Mouse (Mus musculus): ENCODE measurements around the gene Fer.
A peak's percentile ranks its signal among the peaks of the same experiment; 100 is the strongest.
"Not testable (repeated sequence)": the region's sequence is repeated elsewhere in the genome, so short reads cannot be mapped to it uniquely, and the experiment has no call there.

Gene Fer

DNA sequence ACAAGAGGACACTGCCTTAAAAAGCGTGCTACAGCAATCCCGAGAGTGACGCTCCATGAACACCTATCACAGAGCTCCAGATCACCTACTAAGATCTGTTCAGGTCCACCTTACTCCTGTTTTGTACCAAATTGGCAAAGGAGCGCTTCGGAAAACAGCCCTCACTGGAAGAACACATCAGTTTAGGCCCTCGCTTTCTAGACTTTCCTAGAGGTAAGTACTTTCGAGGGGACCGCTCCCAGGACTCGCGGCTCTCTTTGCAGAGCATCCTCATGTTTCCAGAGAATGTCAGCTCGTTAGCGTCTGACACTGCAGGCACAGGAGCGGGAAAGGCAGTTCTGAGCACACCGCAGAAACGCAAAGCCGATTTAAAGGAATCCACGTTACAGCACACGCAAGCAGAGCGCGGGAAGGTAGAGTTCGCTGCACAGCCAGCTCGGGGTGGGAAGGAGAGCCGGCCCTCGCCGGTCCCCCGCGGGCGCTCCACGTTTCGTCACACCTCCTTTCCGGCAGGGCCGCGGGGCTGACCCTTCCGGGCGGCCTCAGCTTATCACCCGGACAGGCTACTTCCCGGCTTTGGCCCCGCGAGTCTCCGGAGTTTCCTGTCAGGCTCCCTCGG, at the start of gene Fer:
Fer (plus strand) TSS at position 51 of the 619 bp plus-strand sequence.
- no peak for DNase-seq (ENCODE audit: low spot score in 2 of 2)

- no peak for DNase-seq (ENCODE audit: low spot score in 2 of 2)
Observed at GRCm38 (mm10) chr17:63813552-63813951, 49.3 kb upstream of the Fer start.

DNA sequence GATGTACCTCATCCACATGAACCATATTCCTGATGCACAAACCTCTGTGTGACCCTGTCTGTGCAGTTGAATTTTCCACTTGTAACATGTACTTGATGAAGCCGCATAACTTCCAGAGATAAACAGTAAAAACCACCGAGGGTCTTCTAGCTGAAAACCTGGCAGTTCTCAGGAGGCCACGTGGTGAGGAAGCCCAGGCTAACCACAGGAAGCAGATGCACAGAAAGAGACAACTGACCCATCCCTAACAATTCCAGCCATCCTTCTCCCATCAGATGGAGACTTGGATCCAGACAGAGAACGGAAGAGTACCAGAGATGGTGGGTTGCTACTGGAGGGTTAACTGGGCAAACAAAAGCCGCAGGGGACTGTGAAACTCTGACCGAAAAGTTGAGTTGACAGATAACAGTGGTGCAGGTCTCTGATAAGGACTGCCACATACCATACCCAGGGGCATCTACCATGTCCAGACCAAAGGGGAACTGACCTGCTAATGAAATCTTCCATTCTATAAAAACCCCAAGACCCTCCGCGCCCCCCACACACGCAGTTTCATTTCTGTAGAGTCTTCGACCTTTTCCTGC, 44.3 kb upstream of the Fer start:
- no peak for DNase-seq (ENCODE audit: low spot score in 2 of 2)

- DNase-seq (ENCODE audit: low spot score in 2 of 2): no peak
Observed at GRCm38 (mm10) chr17:63824141-63824540, 38.7 kb upstream of the Fer start.

DNA sequence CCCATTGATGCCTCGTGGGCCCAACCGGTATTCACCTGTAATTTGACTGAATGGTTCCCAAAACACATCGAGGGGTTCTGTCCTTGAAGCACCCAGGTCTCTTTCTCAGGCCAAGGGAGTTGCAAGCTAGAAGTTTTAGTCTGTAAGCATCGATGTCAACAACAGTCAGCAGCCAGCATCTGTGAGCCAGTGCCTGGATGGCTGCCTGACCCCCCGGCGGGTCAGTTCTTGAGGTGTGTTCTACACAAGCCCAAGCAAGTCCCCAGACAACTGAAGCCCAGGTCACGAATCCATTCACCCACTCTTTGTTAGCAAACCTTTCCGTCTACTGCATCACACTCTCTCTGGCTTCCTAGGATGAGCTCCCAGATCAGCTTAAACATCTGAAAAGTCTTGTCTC, 36.7 kb upstream of the Fer start:
- no peak for DNase-seq (ENCODE audit: low spot score in 2 of 2)

- DNase-seq (ENCODE audit: low spot score in 2 of 2): no peak
Observed at GRCm38 (mm10) chr17:63826767-63827166, 36.1 kb upstream of the Fer start.

- no peak for DNase-seq (ENCODE audit: low spot score in 2 of 2)
Observed at GRCm38 (mm10) chr17:63828561-63829332, 34.1 kb upstream of the Fer start.

- no peak for DNase-seq (ENCODE audit: low spot score in 2 of 2)
Observed at GRCm38 (mm10) chr17:63831550-63831949, 31.3 kb upstream of the Fer start.

GRCm38 (mm10) chr17:63836223-63836622, 26.6 kb upstream of the Fer start:
- no peak for DNase-seq (ENCODE audit: low spot score in 2 of 2)

DNA sequence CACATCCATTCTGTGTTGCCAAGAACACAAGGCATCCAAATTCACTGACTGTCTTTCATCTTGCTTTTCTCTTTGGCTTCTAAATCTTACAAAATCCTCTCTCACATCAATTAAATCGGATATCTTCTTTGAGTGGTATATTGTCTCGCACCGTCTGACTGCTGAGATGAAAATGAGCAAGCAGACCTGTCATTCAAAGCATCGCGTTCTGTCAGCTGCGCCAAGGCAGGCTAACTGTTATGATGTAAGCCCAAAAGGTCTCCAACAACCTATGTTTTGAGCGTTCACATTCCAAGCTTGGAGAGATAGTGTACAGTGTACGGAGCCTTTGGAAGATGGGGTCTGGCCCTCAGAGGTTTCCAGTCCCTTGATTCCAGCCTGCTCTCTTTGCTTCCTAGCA, 26.2 kb upstream of the Fer start:
- DNase-seq (ENCODE audit: low spot score in 2 of 2): no peak

GRCm38 (mm10) chr17:63838144-63838543, 24.7 kb upstream of the Fer start:
- DNase-seq (ENCODE audit: low spot score in 2 of 2): no peak

DNA sequence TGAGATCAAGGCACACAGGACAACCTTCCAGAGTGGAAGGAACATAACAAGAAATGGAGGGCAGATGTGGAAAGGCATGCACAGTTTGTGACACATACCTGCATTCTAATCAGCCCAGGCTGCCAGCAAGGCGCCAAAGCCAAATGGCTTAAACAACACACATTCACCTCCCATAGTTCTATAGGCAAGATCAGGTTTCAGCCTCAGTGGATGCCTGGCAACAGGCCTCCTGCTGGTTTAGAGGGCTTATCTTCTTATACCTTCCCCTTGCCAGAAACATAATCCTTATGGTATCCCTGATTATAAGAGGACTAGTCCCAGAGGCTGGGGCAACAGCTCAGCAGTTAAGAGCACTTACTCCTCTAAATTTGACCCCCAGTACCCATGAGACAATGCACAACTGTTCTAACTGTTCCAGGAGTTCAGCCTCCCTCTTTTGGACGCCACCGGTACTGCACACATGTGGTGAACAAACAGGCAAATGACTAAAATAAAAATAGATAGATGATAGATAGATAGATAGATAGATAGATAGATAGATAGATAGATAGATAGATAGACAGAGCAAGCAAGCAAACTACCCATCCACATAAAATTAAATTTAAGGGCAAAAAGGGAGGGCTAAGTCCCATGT, 23.1 kb upstream of the Fer start:
- no peak for DNase-seq (ENCODE audit: low spot score in 2 of 2)

DNA sequence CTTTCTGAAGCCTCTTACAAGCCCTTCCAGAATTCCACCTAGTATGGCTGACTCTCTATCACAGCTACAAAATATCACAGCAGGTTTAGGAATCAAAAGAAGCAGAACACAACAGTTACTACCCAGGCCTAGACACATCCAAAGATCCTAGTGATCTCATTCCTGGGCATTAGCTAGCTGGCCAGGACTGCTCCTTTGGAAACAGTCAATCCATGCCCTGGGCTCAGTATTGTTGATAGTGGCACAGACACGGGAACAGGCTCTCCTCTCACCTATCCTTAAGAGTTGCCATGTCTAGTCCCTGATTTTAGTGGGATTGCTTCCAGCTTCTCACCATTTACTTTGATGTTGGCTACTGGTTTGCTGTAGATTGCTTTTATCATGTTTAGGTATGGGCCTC, 20.6 kb upstream of the Fer start:
- no peak for DNase-seq (ENCODE audit: low spot score in 2 of 2)

DNA sequence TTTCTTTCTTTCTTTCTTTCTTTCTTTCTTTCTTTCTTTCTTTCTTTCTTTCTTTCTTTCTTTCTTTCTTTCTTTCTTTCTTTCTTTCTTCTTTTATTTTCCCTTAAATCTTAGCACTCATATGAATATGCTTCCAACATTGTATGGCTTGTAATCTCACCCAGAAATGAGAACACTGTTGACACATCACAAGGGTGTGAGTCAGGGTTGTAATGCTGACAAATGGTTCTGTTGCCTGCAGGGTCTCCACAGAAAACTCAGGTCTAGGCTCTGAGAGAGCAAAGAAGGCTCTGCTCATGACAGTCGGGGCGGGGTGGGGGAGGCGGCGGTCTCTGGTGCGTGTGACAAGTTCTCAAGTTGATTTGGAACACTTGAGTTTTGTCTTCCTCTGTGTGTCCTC, 17.9 kb upstream of the Fer start:
- DNase-seq (ENCODE audit: low spot score in 2 of 2): no peak

DNA sequence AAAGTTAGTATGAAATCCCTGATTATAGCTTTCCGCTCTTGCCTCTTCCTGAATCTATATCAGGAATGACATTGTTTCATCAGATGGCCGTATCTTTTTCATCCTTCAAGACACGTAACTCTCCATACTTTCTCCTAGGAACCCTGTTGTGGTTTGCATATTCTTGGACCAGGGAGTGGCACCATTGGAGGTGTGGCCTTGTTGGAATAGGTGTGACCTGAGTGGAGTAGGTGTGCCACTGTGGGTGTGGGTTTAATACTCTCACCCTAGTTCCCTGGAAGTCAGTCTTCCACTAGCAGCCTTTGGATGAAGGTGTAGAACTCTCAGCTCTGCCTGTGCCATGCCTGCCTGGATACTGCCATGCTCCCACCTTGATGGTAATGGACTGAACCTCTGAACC, 17.1 kb upstream of the Fer start:
- not testable (repeated sequence) for DNase-seq (ENCODE audit: low spot score in 2 of 2)

DNA sequence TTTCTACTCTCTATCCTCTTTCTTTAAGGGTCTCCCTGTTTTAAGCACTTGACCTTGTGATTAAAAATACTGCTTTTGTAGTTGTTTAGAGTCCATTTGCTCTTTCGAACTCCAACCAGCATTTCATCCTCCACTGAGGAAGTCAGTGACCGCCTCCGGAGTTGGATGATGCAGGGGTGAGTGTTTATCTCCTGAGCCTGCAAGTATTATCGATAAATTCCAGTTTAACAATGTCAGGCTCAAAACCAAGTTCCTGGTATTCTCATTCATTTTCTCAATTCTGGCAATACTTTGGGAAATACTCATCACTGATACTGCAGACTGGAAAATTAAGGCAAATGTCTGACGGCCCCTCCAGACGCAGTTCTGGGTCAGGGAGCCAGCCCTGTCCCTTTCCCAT, 13.7 kb upstream of the Fer start:
- no peak for DNase-seq (ENCODE audit: low spot score in 2 of 2)

- peak; percentile 64 to 80 for DNase-seq (ENCODE audit: low spot score in 2 of 2)
Observed at GRCm38 (mm10) chr17:63849566-63849965, 13.3 kb upstream of the Fer start.

- DNase-seq (ENCODE audit: low spot score in 2 of 2): peak in 1 of 2 experiments; percentile 16
Observed at GRCm38 (mm10) chr17:63850016-63850415, 12.8 kb upstream of the Fer start.

DNA sequence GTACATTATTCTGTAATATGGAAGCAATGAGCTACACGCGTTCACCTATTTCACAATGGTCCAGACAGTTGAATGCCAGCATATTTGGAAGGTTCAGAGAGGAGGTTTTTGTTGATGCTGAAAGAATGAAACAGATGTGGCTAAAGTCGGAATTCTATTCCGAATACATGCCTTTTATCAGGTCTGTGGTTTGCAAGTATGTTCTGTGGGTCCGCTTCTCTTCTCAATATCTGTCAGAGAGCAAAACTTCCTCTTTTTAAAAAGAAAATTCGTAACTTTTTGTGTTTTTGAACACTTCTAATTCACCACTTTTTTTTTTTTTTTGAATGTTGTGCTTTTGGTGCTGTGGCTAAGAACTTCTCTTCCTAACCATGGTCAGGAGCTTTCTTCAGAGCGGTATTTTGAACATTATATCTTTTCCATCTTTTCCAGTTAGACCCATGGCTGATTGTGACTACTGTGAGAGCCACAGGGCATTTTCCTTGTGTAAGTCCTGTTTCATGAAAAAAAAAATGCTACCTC, 5.8 kb upstream of the Fer start:
- no peak for DNase-seq (ENCODE audit: low spot score in 2 of 2)

- DNase-seq (ENCODE audit: low spot score in 2 of 2): no peak
Observed at GRCm38 (mm10) chr17:63860988-63861387, 1.9 kb upstream of the Fer start.

DNA sequence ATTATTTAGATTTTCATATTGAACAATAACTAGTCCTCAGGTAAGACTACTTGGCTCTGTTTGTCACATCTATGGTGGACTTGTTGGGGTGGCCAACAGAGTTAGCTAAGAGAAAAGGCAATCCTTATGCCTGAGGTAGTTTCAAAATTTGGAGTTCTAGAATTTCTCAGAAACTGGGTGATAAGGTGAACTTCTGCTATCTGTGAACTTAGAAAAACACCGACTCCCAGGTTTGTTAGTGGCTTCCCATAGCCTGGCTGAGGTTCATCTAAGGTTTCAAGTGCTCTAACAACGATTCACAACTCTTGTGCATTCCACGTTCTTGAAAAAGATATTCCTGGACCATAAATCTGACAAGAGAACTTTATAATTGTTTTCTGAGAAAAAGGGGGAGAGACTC, 463 bp upstream of the Fer start:
- DNase-seq (ENCODE audit: low spot score in 2 of 2): no peak

GRCm38 (mm10) chr17:63863647-63864149, 836 bp downstream of the Fer start, which contains the start of gene A930002H24Rik:
TSS of gene A930002H24Rik (minus strand) at chr17:63863791.
- DNase-seq (ENCODE audit: low spot score in 2 of 2): peak; percentile 93 to 95
